Mouse (Mus musculus) adrenal gland, postnatal 4 days (tissue): Measurements from ENCODE around the gene Prss12. TPM values are rescaled to one million over a fixed set of nuclear protein-coding genes. Genes with fewer than 3 reads are reported as not detected.

Source experiments
- DNase-seq, 2 experiments: peaks; one replicate each; pipeline ENCODE4 v3.0.0; 2021 to 2022; ENCODE audit warnings: low spot score in 2 of 2, mixed read lengths in 2 of 2
- total RNA-seq, 2 experiments: library from RNA; stranded (reverse); gene quantifications; 2 replicates each; pipeline ENCODE4 v1.2.3; 2021

The Prss12 gene
- total RNA-seq, 2 experiments from 2014 or later = 3.0 to 3.8 TPM

DNA sequence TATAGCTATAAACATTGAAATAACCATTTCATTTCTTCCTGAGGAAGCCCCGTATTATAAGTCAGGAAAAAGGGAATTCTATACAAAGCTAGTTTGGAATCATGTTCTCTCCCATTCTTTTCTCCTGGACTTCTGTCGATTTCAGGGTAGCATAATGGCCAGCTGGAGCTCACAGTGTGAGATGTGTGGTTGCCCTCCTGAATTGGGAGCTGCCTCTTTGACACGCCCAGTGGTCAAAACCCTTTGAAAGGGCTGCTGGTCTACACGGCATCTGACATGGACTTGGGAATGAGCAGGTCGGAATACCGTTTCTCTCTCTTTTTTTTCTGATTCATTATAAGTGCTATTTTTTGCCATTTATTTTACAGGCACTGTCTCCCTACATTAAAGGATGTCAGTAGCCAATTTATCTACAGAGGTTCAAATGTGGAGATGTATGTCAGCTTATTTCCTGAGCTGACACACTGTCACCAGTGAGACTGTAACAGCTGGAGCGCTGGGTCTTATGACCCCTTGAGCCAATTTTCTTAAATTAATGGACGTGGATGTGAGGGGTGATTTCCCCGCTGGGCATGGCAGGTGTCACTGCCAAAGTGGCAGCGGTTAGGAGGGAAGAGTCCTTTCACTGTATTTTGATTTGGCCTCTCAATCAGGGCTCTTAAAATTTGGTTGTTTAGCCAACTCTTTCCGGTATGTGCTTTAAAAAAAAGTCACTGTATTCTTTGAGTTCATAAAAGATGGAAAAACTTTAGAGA lies 79.8 kb downstream of the Prss12 start:
- no peak for DNase-seq

- DNase-seq = no peak
Observed at GRCm38 (mm10) chr3:123527806-123528507, 81.2 kb downstream of the Prss12 start.

GRCm38 (mm10) chr3:123531124-123531523 lies 84.4 kb downstream of the Prss12 start:
- DNase-seq = no peak

GRCm38 (mm10) chr3:123537279-123537678 lies 90.6 kb downstream of the Prss12 start:
- no peak for DNase-seq

GRCm38 (mm10) chr3:123543585-123544304 lies 97.0 kb downstream of the Prss12 start:
- DNase-seq = no peak

DNA sequence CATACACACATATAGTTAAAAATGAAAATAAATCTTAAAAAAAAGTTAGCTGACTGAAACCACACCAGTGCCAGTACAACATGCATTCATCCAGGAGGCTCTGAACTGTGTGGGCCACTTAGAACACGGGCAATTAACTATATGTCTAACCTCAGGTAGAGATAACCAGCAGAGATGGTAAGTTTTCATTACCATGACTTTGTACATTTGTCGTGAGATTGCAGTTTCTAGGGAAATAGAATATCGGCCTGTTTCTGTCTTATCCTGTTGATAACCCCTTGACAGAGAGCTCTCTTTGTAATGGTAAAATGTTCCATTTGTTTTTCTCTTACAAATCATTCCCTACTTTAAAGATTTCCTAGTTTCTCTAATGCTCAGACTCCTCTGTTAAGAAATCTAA lies 103.8 kb downstream of the Prss12 start:
- no peak for DNase-seq

- DNase-seq = no peak
Observed at GRCm38 (mm10) chr3:123553872-123554271, 107.2 kb downstream of the Prss12 start.

GRCm38 (mm10) chr3:123555254-123555865 lies 108.6 kb downstream of the Prss12 start:
- no peak for DNase-seq

Other genes with a start within 250 kb of the Prss12 start
- 1 to 10 TPM; 9.0 to 9.9 TPM for gene Synpo2, start 210.8 kb upstream of the Prss12 start, total RNA-seq
- gene Sec24d, start 179.5 kb upstream of the Prss12 start, total RNA-seq = 10 to 100 TPM; 95.2 to 97.8 TPM
- 10 to 100 TPM; 23.3 to 25.4 TPM for gene Mettl14, start 60.8 kb upstream of the Prss12 start, total RNA-seq
- gene Ndst3, start 243.9 kb downstream of the Prss12 start, total RNA-seq = 1 to 10 TPM; 1.1 to 1.4 TPM